Mouse (Mus musculus) hematopoietic stem cell, adult 5-6 weeks (primary cell): ENCODE measurements around the gene Pip5kl1. TPM values are rescaled to one million over a fixed set of nuclear protein-coding genes. Genes with fewer than 3 reads are reported as not detected.

ENCODE experiments used
- ATAC-seq, 2 experiments: fragments of 125-278 bp in 1 of 2; replicated peaks in 1 of 2; 2 replicates each; pipeline ENCODE4 v1.8.0; 2016 to 2017; ENCODE audit warnings: inconsistent platforms in 2 of 2, mild to moderate bottlenecking in 2 of 2, moderate number of reproducible peaks in 2 of 2, low read depth in 1 of 2, moderate TSS enrichment in 1 of 2; ENCODE audit not compliant: low FRiP score in 2 of 2, poor library complexity in 2 of 2, severe bottlenecking in 2 of 2, insufficient read depth in 1 of 2, low TSS enrichment in 1 of 2
- total RNA-seq: library from RNA; stranded (forward); fragments of 172-1452, 232-1000 nt; gene quantifications from 2 replicates; pipeline ENCODE4 v1.2.3, GENCODE M21; 2017

Gene Pip5kl1
- total RNA-seq, 1 experiment from 2014 or later, result not detected

DNA sequence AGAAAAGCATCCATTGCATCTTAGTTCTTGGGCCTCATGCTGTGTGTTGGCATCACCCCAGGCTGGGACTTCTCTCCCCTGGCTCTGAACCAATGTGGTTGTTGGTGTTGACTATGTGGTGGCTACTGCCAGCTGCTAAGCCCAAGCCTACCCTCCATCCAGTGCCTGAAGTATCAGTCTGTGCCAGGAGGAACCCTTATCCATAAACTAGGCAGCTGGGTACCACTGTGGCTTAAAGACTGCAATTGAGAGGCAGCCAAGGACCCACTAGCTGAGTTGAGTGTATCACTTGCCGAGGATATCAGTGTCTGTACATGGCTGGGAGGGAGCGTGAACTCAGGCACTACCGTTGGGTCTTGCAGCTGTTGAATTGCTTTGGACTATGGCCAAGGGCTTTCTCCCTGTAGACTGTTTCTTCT lies 31.6 kb upstream of the Pip5kl1 start:
- no peak for ATAC-seq

DNA sequence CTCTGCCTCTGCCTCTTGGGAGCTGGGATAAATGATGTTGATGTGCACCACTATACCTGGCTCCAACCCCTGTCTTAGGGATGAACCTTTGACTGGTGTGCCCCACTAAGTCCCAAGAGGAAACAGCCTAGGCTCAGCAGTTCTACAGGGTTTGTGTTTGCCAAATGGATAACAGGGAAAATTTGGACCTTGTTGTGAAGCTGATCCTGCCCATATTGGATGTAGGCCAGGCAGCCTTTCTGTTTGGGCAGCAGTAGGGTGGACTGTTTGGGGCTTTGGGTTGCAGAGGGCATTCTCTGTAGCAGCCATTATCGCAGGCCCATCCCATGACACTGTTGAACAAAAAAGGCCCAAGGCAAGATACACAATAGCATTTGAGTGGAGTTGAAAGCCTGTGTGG lies 27.6 kb upstream of the Pip5kl1 start:
- no peak for ATAC-seq

DNA sequence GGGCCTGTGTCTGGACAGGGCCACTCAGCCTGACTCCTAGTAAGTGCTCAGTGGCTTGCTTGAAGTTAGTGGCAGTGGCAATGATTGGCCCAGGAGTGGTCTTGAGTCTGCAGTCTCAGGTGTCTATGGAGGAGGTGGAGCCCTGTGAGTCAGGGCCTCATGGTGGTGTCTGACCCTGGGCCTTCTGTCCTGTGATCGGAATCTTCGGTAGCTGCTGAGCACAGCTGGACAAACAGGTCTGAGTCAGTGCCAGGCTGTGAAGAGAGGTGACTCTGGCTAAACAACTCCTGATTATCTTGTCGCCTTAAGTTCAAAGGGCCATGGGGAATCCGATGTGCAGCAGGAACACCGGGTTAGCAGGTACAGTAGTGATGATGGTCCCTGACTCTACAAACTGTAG lies 27.2 kb upstream of the Pip5kl1 start:
- no peak for ATAC-seq

DNA sequence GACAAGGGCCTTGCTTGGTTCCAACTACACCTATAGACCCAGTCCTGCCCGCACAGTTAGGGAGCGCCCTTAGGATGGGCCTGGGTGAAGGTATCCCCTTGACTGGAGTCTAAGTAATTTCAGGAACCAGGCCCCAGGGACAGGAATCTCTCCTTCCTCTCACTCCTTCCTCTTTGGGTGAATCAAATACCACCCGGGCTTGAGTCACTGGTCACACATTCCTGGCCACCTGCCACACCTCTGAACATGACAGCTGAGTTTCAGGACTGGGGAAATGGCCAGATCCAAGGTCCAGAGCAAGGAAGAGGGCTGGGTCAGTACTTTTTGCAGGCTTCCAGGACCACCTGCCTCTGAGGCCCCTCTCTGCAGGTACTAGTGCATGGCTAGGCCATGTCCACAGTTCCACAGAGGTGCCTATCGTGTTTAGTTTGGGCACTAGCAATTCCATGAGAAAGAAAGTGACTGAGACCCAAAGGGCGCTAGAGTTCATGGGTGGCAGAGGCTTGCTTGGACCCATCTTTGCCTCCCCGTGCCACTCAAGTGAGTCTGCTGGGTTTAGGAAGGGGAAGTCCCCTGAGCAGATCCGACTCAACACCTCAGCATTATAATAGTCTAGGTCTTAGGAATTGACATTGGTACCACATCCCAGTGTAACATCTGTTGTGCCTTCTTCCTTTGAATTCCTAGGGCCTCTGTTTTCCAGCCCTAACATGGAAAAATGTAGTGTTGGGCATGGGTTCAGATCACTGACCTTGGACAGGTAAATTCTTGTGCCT lies 26.4 kb upstream of the Pip5kl1 start:
- ATAC-seq, result peak in 1 of 2 experiments; percentile 31; a peak in 1 of 4 replicates

DNA sequence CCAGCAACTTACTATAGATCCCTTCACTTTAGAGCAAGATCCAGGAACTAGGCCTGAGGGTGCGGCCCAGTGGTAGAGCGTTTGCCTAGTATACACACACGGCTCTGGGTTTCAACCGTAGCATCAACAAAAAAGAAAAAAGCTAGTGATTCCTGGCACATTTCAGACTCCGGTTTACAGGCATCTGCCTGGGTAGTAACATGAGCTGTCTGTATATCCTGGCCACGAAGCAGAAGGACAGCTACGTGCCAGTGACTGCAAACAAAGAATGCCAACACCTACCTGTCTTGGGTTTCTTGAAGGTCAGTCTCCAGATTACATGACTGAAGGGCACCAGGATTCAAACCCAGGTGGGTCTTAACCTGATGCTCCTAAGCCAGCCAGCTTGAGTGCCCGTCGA lies 25.4 kb upstream of the Pip5kl1 start:
- ATAC-seq, result no peak

DNA sequence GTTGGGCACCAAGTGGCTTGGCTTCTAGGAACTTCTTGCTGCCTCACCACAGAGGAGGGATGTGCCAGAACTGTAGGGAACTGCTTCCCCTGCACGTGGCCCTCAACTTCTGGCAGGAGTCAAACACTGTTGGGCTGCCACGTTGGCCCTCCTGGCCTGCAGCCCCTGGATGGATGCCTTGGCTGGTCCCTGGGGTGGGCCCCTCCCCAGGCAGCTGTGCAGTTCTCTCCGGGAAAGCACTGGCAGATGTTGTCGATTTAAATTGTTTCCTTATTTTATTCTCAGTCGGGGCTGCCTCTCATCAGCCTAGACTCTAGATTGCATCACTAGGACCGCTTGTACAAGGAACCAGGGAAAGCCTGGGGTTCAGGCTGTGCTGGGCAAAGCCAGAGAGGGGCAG lies 24.8 kb upstream of the Pip5kl1 start:
- peak in 1 of 2 experiments; percentile 33; a peak in 3 of 4 replicates for ATAC-seq

DNA sequence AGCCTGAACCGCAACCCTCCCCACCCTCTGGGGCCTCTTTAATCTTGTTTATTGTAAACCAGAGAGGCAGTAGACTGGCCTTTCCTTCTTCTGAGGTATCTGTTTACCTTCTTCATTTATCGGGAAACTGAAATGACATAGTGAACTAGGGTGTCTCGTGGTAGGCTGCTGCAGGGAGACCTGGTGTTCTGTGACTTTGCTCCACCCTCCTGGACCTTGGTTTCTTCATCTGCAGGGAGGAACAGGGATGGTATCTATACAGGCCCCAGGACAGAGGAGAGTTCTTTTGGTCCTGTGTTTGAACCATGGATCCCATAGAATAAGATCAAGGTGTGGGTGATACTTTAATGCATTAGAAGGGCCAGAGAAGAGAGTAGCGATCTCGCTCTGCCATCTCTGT lies 23.4 kb upstream of the Pip5kl1 start:
- ATAC-seq, result no peak

DNA sequence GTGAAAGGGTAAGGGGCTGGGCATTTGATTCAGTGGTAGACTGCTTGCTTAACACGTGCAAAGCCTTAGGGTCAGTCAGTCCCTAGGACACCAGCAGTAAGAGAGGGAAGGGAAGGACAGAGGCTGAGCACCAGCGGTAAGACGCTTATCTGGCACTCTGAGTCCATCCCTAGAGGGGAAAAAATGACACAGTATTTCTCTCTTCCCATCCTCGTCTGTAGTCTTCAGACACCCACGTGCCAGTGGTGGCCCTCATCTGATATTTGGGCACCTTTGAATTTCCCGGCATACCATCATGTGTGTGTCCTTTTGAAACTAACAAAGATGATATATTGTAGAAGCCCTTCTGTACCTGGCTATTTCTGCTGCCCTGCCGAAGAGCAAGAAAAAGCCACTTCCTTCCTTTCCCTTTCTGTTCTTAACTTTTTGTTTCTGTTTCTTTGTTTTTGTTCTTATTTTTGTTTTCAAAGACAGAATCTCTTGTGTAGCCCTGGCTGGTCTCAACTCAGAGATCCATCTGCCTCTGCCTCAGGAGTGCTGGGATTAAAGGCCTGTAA lies 20.9 kb upstream of the Pip5kl1 start:
- ATAC-seq, result 0 out of 4 replicates have a peak, but pooled peaks of 1 of the 2 experiments have one; percentile 9

DNA sequence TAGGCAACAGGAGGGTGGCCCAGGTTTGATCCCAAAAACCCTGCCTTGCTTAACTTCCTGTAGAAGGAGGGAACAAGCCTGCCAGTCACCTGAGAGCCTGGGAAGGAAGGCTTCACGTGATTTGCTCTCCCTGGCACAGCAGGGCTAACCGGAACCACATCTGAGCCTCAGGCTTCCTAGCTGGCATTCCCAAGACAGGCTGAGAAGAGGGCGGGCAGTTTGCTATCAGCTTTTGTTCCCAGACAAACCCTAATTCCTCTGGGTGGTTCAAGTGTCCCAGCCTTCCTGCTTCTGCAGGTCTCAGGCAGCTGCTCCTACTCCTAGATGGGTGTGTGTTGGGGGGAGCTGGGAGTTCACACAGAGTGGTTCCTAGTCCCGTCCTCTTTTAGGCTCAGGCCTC lies 19.1 kb upstream of the Pip5kl1 start:
- no peak for ATAC-seq

DNA sequence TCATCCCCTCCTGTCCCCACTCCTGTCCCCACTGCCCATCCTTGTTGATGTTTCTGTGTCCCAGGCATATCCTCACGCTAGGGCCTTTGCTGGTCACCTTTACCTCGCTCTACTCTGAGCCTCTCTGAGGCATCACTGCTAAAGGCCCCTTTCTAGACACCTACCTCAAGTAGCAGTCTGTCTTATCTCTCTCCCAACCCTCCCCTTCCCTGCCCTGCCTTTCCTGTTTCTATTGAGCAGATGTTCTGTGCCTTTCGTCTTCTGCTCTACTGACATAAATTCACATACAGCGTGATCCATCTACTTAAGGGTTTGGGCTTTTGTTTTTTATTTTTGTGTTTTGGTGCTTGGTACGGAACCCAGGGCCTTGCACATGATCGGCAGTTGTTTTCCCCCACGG lies 18.6 kb upstream of the Pip5kl1 start:
- no peak for ATAC-seq

DNA sequence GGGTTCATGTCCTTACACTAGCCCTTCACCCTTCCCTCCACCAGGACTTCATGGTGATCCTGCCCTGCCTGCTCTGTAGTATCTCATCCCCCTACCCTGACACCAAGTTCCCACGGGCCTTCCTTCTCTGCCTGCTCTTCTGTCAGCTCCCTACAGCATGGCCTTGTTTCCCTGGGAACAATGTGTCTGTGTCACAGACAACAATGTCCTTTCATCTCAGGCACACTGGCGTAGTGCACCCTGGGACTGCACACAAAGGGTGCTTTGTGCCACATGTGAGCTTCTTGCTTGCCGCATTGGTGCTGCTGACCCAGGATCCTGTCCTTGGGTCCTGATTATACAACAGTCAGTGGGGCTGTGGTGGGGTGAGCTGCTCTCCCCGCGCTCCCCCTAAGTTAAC lies 15.0 kb upstream of the Pip5kl1 start:
- no peak for ATAC-seq

DNA sequence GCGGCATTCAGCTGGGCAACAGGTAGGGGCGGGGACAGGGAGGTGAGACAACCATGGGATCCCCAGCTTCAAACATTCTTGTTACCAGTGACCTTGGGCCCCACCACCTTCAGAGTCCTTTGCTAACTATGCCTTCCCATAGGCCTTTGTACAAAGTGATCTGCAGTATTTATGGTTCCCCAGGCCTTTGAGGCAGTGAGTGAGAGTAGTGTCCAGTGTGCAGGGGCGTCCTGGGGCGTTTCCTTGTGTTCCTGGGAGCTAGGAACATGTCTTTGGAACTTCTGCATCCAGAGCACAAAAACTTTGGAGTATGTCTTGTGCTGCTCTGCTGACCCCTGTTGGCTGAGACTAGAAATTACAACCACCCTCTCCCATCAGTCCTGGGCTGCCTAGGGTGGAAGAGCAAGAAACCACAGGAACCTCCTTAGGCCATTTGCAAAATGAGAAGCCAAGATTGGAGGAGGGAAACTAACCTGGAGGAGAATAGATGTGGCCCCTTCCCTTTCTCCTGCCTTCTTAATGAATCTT lies 8.0 kb upstream of the Pip5kl1 start:
- peak; percentile 49 to 58; a peak in 2 of 4 replicates for ATAC-seq

DNA sequence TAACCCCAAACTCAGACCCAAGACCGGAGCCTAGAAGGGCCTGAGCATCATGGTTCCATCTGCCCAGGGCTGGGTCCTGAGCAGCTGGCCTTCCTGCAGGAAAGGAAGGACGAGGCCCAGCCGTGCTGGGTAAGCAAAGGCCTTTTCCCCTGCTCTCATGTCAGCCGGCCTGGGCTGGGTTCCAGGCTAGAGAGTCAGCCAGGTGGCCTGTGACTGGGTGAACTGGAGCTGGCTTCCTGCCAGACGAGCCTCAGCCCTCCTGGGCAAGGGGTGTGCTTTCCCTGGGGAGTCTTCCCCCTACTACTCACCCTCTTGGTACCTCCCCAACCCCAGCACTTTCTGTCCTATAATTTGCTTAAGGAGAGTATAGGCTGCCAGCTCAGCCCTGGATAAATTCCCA lies 6.4 kb upstream of the Pip5kl1 start:
- ATAC-seq, result no peak

DNA sequence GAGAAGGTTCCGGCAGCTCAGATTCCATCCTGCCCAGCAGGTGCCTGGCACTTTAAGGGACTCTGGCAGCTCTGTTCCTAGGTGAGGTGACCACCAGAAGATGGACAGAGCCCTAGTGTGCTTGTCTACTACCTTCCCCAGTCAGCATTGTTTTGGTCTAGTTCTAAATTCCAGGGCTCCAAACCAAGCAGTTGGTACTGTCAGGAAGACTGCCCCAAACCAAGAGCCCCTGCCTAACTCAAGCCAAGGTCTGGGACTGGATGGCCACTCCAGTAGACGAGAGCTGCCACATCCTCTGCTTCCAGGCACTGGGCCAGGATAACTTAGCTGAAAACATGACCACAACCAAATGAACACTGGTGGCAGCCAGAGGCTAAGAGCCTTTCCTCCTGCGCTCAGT lies 5.7 kb upstream of the Pip5kl1 start:
- no peak for ATAC-seq

DNA sequence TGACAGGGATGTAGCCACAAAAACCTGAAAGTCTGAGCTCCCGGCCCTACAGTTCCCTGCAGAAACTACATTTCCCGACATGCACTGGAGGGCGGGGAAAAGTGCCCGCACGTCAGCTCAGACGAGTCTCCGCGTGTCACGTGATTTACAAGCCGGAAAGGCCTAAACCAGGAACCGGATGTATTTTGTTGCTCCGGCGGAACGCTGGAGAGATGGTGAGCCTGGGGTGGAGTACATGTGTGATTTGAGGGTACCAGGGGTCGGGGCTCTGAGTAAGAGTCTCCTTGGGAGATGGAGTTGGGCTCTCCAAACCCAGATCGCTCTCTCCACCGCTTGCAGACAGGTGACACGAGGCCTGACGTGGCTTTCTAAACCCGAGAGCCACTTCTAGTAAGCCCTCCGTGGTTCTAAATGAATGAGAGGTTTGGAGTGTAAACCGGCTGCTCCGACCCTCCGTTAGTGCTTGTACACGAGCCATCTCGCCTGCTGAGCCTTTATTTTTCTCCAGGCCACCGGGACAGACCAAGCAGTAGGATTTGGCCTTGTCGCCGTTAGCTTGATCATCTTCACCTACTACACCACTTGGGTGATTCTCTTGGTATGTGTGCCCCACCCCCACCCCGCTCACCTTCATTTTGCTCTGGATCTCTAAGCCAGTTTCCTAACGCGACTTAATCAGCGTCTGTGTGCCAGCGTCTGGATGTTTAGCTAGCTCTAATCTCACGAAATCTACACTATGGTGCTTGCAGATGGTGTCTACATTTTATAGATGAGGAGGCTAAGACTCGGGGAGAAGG lies 3.7 kb upstream of the Pip5kl1 start, which contains the start of gene Dpm2:
Gene Dpm2 (plus strand): TSS at position 161 of the 797 bp plus-strand sequence.
- peak; percentile 85 to 91 for ATAC-seq

DNA sequence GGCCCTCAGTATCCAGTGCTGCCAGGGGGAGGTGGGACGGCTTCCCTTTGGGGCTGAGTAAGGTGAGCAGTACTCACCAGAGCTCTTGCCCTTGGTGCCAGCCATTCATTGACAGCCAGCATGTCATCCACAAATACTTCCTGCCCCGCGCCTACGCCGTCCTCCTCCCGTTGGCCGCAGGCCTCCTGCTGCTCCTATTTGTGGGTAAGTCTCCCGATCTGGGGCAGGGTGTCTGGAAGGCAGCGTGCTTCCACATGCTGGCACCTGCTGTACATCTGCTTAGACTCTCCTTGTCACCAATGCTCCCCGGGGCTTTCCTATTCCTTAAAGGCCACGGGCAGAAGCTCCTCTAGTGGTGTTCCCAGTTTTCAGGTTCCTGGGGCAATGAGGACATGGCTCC lies 2.4 kb upstream of the Pip5kl1 start:
- no peak for ATAC-seq

DNA sequence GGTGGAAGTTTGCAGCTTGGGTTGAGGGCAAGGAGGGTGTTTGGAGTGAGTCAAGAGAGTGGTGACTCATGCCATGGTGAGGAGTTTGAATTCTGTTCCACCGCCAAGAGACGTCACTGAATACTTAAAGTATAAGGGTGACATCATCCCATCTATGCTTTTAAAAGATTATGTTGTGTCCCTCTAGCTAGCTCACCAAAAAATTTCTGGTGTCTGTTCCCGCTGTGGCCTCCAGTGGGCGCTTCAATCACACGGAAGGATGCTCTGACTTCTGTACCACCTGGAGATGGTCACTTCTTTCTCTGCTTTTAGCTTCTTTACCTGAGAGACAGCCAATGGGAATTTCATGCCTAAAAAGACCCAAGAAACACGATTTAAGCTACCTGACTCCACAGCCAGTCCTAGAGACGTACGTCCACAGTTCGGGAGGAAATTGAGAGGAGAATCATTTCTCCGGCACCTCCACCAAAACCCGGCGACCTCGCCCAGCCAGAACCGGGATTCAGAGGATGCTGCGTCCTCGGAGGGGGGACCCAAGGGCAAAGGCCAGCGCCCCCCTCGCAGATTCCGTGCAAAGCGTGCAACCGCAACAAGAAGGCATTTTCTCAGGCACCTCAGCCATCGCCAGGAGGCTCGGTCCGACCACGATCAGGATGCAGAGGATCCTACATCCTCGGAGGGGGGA lies 446 bp downstream of the Pip5kl1 start:
- ATAC-seq, result 0 out of 4 replicates have a peak, but pooled peaks of 1 of the 2 experiments have one; percentile 32
